Mouse (Mus musculus): Measurements from ENCODE around the gene Lrguk. TPM values are rescaled to one million over a fixed set of nuclear protein-coding genes. Genes with fewer than 3 reads are reported as not detected.

Gene Lrguk
- polyA plus RNA-seq, 1 experiment from 2014 or later: 0.59 TPM

- Histone ChIP-seq H3K4me2 (ENCODE audit: low read length) (no peak overlapping the region), H3K4me3 (ENCODE audit: control insufficient read depth in 1 of 2, insufficient read depth in 1 of 2, low read depth in 1 of 2, low read length in 2 of 2) (no peak overlapping the region), H3K27me3 (ENCODE audit: control insufficient read depth, insufficient read depth, low read length) (no peaks in the 10 kb centered on the region), H3K9me3 (ENCODE audit: control insufficient read depth, low read length) (no peaks in the 10 kb centered on the region), H3K27ac (replicated peaks in 1 of 2; ENCODE audit: control insufficient read depth in 1 of 2, insufficient read depth in 1 of 2, low read depth in 2 of 2, low read length in 2 of 2) (no peak overlapping the region), H3K36me3 (ENCODE audit: control insufficient read depth, insufficient read depth, low read length) (no peaks in the 10 kb centered on the region), H3K9ac (ENCODE audit: low read length) (no peak overlapping the region), H3K4me1 (ENCODE audit: control insufficient read depth in 2 of 2, insufficient read depth in 2 of 2, low read length in 2 of 2) (peaks cover 2 to 4% of the 10 kb centered on the region in 2 experiments; a peak in 1 of 4 replicates)
- ATAC-seq (ENCODE audit: insufficient number of reproducible peaks, insufficient read depth, low FRiP score, low read depth): no peak
- WGBS: 95% methylated on average over 8 of the region's 8 CpGs
These were observed 38.0 kb downstream of the Lrguk start for GRCm38 (mm10) chr6:34067271-34067670.

GRCm38 (mm10) chr6:34071936-34072335 lies 42.7 kb downstream of the Lrguk start:
- Histone ChIP-seq H3K9ac (ENCODE audit: low read length) (no peak overlapping the region), H3K9me3 (ENCODE audit: control insufficient read depth, low read length) (no peaks in the 10 kb centered on the region), H3K4me2 (ENCODE audit: low read length) (no peak overlapping the region), H3K4me3 (ENCODE audit: control insufficient read depth in 1 of 2, insufficient read depth in 1 of 2, low read depth in 1 of 2, low read length in 2 of 2) (no peak overlapping the region), H3K36me3 (ENCODE audit: control insufficient read depth, insufficient read depth, low read length) (no peaks in the 10 kb centered on the region), H3K27me3 (ENCODE audit: control insufficient read depth, insufficient read depth, low read length) (no peaks in the 10 kb centered on the region), H3K27ac (replicated peaks in 1 of 2; ENCODE audit: control insufficient read depth in 1 of 2, insufficient read depth in 1 of 2, low read depth in 2 of 2, low read length in 2 of 2) (no peak overlapping the region), H3K4me1 (ENCODE audit: control insufficient read depth in 2 of 2, insufficient read depth in 2 of 2, low read length in 2 of 2) (peaks cover 2 to 8% of the 10 kb centered on the region in 2 experiments; a peak in 2 of 4 replicates)
- ATAC-seq (ENCODE audit: insufficient number of reproducible peaks, insufficient read depth, low FRiP score, low read depth): no peak
- WGBS: 24% methylated on average over 5 of the region's 5 CpGs

- Histone ChIP-seq H3K4me2 (ENCODE audit: low read length) (no peak overlapping the region), H3K4me3 (ENCODE audit: control insufficient read depth in 1 of 2, insufficient read depth in 1 of 2, low read depth in 1 of 2, low read length in 2 of 2) (no peak overlapping the region), H3K9me3 (ENCODE audit: control insufficient read depth, low read length) (no peaks in the 10 kb centered on the region), H3K9ac (ENCODE audit: low read length) (no peak overlapping the region), H3K36me3 (ENCODE audit: control insufficient read depth, insufficient read depth, low read length) (no peaks in the 10 kb centered on the region), H3K4me1 (ENCODE audit: control insufficient read depth in 2 of 2, insufficient read depth in 2 of 2, low read length in 2 of 2) (peaks cover 2 to 8% of the 10 kb centered on the region in 2 experiments; a peak in 2 of 4 replicates), H3K27ac (replicated peaks in 1 of 2; ENCODE audit: control insufficient read depth in 1 of 2, insufficient read depth in 1 of 2, low read depth in 2 of 2, low read length in 2 of 2) (no peak overlapping the region), H3K27me3 (ENCODE audit: control insufficient read depth, insufficient read depth, low read length) (no peaks in the 10 kb centered on the region)
- WGBS: 77% methylated on average over 3 of the region's 3 CpGs
- ATAC-seq (ENCODE audit: insufficient number of reproducible peaks, insufficient read depth, low FRiP score, low read depth): no peak
These were observed 44.7 kb downstream of the Lrguk start for GRCm38 (mm10) chr6:34073931-34074442.

GRCm38 (mm10) chr6:34075520-34075919 lies 46.3 kb downstream of the Lrguk start:
- Histone ChIP-seq H3K4me3 (ENCODE audit: control insufficient read depth in 1 of 2, insufficient read depth in 1 of 2, low read depth in 1 of 2, low read length in 2 of 2) (no peak overlapping the region), H3K27me3 (ENCODE audit: control insufficient read depth, insufficient read depth, low read length) (no peaks in the 10 kb centered on the region), H3K36me3 (ENCODE audit: control insufficient read depth, insufficient read depth, low read length) (no peaks in the 10 kb centered on the region), H3K9me3 (ENCODE audit: control insufficient read depth, low read length) (no peaks in the 10 kb centered on the region), H3K4me1 (ENCODE audit: control insufficient read depth in 2 of 2, insufficient read depth in 2 of 2, low read length in 2 of 2) (peaks cover 2 to 8% of the 10 kb centered on the region in 2 experiments; a peak in 2 of 4 replicates), H3K27ac (replicated peaks in 1 of 2; ENCODE audit: control insufficient read depth in 1 of 2, insufficient read depth in 1 of 2, low read depth in 2 of 2, low read length in 2 of 2) (no peak overlapping the region), H3K4me2 (ENCODE audit: low read length) (no peak overlapping the region), H3K9ac (ENCODE audit: low read length) (no peak overlapping the region)
- WGBS: 87% methylated on average over 11 of the region's 11 CpGs
- ATAC-seq (ENCODE audit: insufficient number of reproducible peaks, insufficient read depth, low FRiP score, low read depth): no peak

GRCm38 (mm10) chr6:34083471-34083870 lies 54.2 kb downstream of the Lrguk start:
- Histone ChIP-seq H3K4me3 (ENCODE audit: control insufficient read depth in 1 of 2, insufficient read depth in 1 of 2, low read depth in 1 of 2, low read length in 2 of 2) (no peak overlapping the region), H3K27me3 (ENCODE audit: control insufficient read depth, insufficient read depth, low read length) (no peaks in the 10 kb centered on the region), H3K9ac (ENCODE audit: low read length) (no peak overlapping the region), H3K4me1 (ENCODE audit: control insufficient read depth in 2 of 2, insufficient read depth in 2 of 2, low read length in 2 of 2) (no peaks in the 10 kb centered on the region; a peak in 1 of 4 replicates), H3K9me3 (ENCODE audit: control insufficient read depth, low read length) (no peaks in the 10 kb centered on the region), H3K4me2 (ENCODE audit: low read length) (no peak overlapping the region), H3K27ac (replicated peaks in 1 of 2; ENCODE audit: control insufficient read depth in 1 of 2, insufficient read depth in 1 of 2, low read depth in 2 of 2, low read length in 2 of 2) (no peak overlapping the region), H3K36me3 (ENCODE audit: control insufficient read depth, insufficient read depth, low read length) (no peaks in the 10 kb centered on the region)
- 89% methylated on average over 5 of the region's 5 CpGs for WGBS
- ATAC-seq (ENCODE audit: insufficient number of reproducible peaks, insufficient read depth, low FRiP score, low read depth): no peak

- Histone ChIP-seq H3K4me3 (ENCODE audit: control insufficient read depth in 1 of 2, insufficient read depth in 1 of 2, low read depth in 1 of 2, low read length in 2 of 2) (no peak overlapping the region), H3K27ac (replicated peaks in 1 of 2; ENCODE audit: control insufficient read depth in 1 of 2, insufficient read depth in 1 of 2, low read depth in 2 of 2, low read length in 2 of 2) (no peak overlapping the region), H3K36me3 (ENCODE audit: control insufficient read depth, insufficient read depth, low read length) (no peaks in the 10 kb centered on the region), H3K9me3 (ENCODE audit: control insufficient read depth, low read length) (no peaks in the 10 kb centered on the region), H3K4me1 (ENCODE audit: control insufficient read depth in 2 of 2, insufficient read depth in 2 of 2, low read length in 2 of 2) (no peaks in the 10 kb centered on the region), H3K9ac (ENCODE audit: low read length) (no peak overlapping the region), H3K27me3 (ENCODE audit: control insufficient read depth, insufficient read depth, low read length) (no peaks in the 10 kb centered on the region), H3K4me2 (ENCODE audit: low read length) (no peak overlapping the region)
- 84% methylated on average over 4 of the region's 4 CpGs for WGBS
- no peak for ATAC-seq (ENCODE audit: insufficient number of reproducible peaks, insufficient read depth, low FRiP score, low read depth)
These were observed 58.5 kb downstream of the Lrguk start for GRCm38 (mm10) chr6:34087701-34088100.

- H3K4me3 ChIP-seq (ENCODE audit: control insufficient read depth in 1 of 2, insufficient read depth in 1 of 2, low read depth in 1 of 2, low read length in 2 of 2): no peak overlapping the region
- H3K9me3 ChIP-seq (ENCODE audit: control insufficient read depth, low read length): no peaks in the 10 kb centered on the region
- H3K27ac ChIP-seq (replicated peaks in 1 of 2; ENCODE audit: control insufficient read depth in 1 of 2, insufficient read depth in 1 of 2, low read depth in 2 of 2, low read length in 2 of 2): no peak overlapping the region
- no peaks in the 10 kb centered on the region for H3K4me1 ChIP-seq (ENCODE audit: control insufficient read depth in 2 of 2, insufficient read depth in 2 of 2, low read length in 2 of 2)
- no peak overlapping the region for H3K9ac ChIP-seq (ENCODE audit: low read length)
- ATAC-seq (ENCODE audit: insufficient number of reproducible peaks, insufficient read depth, low FRiP score, low read depth): no peak
- WGBS: 73% methylated on average over 3 of the region's 3 CpGs
- H3K4me2 ChIP-seq (ENCODE audit: low read length): no peak overlapping the region
- H3K27me3 ChIP-seq (ENCODE audit: control insufficient read depth, insufficient read depth, low read length): no peaks in the 10 kb centered on the region
- no peaks in the 10 kb centered on the region for H3K36me3 ChIP-seq (ENCODE audit: control insufficient read depth, insufficient read depth, low read length)
These were observed 59.7 kb downstream of the Lrguk start for GRCm38 (mm10) chr6:34088986-34089385.

- no peak overlapping the region for H3K27ac ChIP-seq (replicated peaks in 1 of 2; ENCODE audit: control insufficient read depth in 1 of 2, insufficient read depth in 1 of 2, low read depth in 2 of 2, low read length in 2 of 2)
- no peaks in the 10 kb centered on the region for H3K36me3 ChIP-seq (ENCODE audit: control insufficient read depth, insufficient read depth, low read length)
- no peak for ATAC-seq (ENCODE audit: insufficient number of reproducible peaks, insufficient read depth, low FRiP score, low read depth)
- WGBS: 68% methylated on average over 3 of the region's 3 CpGs
- no peaks in the 10 kb centered on the region for H3K4me1 ChIP-seq (ENCODE audit: control insufficient read depth in 2 of 2, insufficient read depth in 2 of 2, low read length in 2 of 2)
- H3K9ac ChIP-seq (ENCODE audit: low read length): no peak overlapping the region
- no peaks in the 10 kb centered on the region for H3K27me3 ChIP-seq (ENCODE audit: control insufficient read depth, insufficient read depth, low read length)
- H3K9me3 ChIP-seq (ENCODE audit: control insufficient read depth, low read length): no peaks in the 10 kb centered on the region
- H3K4me3 ChIP-seq (ENCODE audit: control insufficient read depth in 1 of 2, insufficient read depth in 1 of 2, low read depth in 1 of 2, low read length in 2 of 2): no peak overlapping the region
- no peak overlapping the region for H3K4me2 ChIP-seq (ENCODE audit: low read length)
These were observed 62.3 kb downstream of the Lrguk start for GRCm38 (mm10) chr6:34091537-34091936.
